Mouse (Mus musculus): ENCODE measurements at regions not wholly inside any gene's neighbourhood (a gene's known extent, or its start where the extent isn't known, plus 50 kb on each side); places are given as distances from the start of the nearest gene placed in this dataset.
"Not testable (repeated sequence)": the region's sequence is repeated elsewhere in the genome, so short reads cannot be mapped to it uniquely, and the experiment has no call there.

DNA sequence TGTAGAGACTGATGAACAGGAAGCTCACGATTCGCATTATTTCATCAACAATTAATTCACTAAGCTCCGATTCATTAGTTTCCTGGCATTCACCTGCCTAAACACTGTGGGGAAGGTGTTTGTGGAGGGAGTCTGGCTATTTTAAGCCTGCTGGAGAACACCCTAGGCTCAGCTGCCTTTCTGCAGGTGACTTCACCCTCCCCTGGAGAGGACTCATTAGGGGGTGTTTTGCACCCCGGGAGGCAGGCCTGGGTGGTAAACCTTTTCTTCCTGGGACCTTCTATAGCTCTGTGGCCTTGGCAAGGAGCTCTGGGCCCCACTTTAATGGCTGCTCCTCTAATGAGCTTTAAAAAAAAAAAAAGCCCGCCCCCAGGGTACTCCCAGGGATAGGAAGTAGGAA is 55.4 kb upstream of the Bnc1 start:
- in situ Hi-C loops (cut with MboI, MseI), result no loop called here

DNA sequence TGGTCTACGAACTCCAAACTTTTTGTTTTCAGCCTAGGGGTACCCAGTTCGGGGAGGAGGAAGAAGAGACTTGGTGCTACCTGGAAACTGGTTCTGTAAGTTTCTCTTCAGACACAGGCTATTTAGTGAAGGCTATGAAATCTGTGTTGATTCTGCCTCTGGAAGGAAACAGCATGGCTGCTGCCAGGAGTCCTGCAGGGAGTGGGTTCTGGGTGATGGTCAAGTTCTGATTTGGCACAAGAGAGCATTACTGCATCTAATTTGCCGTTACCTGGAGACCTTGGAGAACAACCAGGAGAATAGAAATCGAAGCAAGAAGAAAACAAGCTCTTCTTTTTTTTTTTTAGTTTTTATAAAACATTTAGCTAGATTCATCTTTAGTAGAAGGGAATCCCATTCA is 61.3 kb upstream of the Bnc1 start:
- in situ Hi-C loops (cut with MboI, MseI), result no loop called here

DNA sequence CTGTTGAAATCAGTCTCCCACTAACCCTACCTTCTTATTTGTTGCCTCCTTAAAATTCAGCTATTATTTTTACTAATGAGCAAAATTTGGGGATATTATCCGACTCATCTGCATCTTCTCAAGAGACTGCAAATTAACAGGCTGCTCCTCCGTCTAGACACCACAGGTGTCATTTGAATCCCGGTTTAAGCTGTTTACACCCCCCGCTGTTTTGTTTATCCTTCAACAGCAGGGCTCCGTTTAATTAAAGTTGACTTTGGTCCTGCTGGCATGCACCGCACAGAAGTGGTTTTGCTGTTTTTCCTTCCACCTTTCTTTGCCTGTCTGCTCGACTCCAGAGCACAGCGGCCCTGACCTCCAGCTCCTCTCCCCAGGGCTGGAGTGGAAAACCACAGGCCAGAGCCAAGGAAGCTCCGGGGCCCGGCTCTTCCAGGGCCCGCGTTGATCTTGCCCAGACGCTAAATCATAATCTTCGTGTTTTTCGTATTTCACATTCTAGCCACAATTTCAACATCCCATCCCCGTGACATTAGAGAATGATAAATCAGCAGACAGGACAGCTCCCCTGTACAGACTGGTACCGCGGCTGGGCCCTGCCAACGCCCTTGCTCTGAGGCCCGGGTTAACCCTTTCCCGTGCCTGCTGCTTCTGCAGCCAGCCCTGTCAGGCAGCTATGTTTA is 64.6 kb upstream of the Bnc1 start:
- in situ Hi-C loops (cut with MboI, MseI), result loop anchor here (5.0 kb wide), 1 partner anchor 64 kb away; the partner anchor contains the start of gene Bnc1

DNA sequence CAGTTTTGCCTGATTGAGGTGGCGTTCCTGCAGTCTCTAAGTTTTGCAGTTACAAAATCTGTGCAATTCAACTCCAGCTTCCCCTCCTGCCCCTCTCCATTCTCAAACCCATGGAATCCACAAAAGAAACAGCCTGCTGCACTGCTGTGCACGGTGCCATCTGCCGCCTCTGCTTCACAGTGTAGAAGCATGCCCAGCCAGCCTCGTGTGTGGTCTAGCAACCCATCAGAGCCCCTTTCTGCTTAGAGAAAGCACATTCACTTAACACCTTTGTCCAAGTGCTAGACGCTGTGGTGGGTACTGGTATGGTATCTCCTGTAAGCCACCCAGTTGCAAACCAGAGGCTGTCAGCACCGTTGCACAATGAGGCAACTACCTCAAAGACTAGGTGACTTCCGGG is 71.3 kb upstream of the Bnc1 start:
- in situ Hi-C loops (cut with MboI, MseI), result no loop called here

DNA sequence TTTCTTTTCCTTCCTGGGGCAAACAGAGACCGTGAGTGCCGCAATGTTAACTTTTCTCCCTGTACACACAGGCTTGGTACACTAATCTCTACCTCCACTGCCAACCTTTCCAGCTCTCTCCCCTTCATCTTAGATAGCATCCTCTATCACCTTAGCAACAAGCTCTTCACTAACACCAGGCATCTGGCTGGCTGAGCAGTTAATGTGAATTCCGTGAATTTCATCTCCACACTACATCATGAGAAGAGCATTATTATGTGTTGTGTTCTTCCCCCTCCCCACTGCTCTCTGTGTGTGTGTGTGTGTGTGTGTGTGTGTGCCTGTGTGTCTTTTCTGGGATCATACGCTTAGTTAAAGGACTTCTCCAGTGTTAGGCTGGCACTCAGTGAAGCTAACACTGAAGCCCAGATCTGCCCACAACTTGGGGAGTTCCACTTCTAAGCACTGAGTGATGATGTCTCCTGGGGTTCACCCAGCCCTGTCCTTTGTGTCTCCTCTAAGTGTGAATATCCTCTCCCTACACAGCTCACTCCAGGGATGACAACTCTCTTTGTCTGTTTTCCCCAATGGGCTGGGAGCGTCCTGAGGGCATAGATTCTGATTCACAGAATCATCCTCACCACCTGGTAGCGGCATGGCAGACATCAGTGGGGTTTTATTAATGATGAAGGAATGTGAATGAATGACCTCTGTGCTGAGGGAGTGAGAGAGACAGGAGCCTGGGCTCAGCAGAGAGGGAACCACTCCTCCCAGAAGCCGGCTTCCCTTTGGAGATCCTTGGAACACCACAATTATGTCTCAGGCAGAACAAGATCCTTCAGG is 77.7 kb upstream of the Bnc1 start:
- in situ Hi-C loops (cut with MboI, MseI), result no loop called here

DNA sequence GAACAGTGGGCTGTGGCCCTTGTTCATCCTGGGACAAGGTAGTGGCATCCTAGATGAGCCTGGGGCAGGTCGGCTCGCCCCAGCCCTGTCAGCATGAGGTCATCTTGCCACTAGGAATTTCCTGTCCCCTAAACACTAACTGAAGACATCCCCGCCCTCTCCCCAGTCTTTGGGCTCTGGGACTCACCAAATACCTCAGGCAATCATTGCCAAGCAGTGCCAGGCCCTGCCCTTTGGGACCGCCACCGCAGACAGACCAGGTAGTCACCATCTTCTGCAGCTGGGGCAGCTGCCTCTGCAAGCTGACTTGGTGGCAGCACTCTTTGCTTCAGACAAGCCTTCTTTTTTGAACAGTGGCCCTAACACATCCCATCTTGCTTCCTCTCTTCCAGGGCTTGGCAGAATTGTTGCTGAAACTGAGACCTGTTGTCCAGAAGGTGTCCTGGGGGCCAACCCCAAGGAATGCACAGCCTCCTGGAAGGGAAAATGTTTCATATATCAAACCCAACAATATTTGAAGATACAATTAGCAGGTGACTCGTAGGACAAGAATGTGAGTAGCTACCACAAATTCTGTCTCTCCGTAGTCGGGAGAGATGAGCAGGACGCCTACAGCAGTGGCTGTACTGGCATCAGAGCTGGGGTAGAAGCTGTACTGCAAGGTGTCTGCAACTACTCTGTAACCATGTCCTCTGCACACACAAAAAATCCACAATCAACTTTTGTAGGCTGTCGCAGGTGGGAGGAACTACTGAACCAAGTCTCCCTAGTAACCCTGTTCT is 79.0 kb upstream of the Bnc1 start:
- in situ Hi-C loops (cut with MboI, MseI), result no loop called here

DNA sequence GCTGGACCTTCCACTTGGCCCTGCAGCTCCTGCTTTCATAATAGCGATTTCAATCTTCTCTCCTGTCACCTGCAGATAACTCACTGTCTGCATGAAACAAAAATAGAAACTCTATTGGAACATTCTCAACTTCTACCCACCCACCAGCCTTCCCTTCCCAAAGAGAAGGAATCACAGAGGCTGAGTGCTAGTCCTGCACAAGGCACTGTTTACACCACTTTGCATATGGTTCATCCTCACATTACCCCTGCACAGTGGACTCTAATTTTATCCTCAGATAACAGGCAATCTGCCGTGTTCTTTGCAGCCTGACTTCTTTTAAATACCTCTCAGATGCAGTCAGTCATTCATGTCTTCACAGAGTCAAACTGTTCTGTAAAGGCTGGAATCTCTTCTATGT is 83.3 kb upstream of the Bnc1 start:
- in situ Hi-C loops (cut with MboI, MseI), result no loop called here

DNA sequence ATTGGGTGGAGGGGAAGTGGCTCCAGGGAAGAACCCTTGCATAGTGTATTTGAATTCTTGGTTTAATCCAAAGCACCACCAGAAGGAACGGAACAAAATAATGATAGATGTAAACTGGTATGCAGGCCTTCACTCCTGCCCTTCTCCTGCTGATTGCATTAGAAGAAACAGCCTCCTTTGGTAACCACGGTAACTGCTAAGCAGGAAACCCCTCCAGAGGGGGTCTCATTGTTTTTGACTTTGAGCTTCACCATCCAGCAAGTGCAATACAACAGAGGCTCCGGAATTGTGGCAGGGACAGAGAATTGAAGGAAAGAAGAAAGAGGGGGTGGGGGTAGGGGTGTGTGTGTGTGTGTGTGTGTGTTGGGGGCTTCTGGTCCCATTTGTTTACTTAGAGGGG is 89.8 kb upstream of the Bnc1 start:
- in situ Hi-C loops (cut with MboI, MseI), result no loop called here

DNA sequence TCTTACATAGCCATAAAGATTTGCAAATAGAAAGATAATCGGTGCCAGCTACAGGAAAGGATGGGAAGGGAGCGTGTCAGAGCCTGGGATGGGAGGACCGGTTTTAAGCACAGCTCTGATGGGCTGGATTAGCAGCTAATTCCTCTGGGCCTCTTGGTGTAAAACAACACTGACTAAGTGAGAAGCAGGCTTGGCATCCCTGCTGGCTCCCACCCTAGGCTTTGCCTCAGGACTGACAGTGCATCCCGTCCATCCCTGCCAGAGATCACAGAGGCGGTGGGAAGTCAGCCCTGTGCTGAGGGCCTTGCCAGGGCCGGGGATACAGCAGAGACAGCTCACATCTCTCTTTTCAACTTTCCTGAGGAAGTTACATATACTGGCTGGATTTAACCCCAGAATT is 90.8 kb upstream of the Sh3gl3 start:
- in situ Hi-C loops (cut with MboI, MseI), result no loop called here

DNA sequence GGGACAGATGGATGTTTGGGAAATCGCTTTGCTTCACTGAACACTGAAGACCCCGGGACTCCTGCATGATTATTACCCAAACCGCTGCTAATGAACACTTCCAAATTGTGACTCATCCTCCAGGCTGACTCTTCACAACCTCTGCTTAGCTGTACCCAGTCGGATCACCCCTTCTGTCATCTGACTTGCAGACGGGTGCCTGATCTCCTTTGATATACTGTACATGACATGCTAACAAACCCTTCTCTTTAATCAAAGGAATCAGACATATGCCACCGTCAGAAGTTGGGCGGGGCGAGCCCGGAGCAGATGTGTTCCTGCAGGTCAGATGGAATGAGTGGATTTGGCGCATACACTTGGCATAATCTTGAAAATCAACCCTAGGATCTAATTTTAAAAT is 89.2 kb upstream of the Sh3gl3 start:
- in situ Hi-C loops (cut with MboI, MseI), result no loop called here

DNA sequence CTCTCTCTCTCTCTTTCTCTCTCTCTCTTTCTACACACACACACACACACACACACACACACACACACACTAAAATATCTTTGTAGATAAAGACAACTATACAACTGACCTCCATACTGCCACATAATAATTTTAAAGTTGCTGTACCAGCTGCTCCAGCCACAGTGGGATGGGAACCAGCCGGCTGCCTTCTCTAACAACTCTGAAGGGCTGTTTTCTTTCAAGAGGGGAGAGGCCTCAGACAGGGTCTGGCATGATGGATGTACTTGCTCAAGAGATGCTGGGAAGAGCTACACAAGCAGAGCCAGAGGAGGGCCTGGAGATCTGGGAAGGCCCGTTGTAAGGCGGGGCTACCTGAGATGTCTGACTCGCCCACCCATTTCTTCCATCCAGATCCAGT is 88.4 kb upstream of the Sh3gl3 start:
- in situ Hi-C loops (cut with MboI, MseI), result no loop called here

DNA sequence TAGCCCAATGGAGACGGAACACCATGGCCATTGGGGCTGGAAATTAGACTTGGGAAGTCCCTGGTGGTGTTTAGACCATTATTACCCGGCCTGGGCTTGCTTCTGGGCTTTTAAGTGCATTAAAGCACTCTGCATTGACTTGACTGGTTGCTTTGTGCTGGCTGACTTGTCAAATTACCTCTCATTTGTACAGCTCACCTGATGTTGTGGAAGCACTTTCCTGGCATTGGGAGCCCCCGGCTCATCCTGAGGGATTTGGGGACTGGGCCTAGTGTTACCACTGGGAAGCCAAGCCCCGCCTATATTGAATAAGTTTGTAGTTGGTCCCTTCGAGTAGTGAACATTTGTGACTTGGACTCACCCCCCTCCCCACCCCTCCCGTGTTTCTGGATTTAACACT is 75.5 kb upstream of the Sh3gl3 start:
- in situ Hi-C loops (cut with MboI, MseI), result no loop called here

DNA sequence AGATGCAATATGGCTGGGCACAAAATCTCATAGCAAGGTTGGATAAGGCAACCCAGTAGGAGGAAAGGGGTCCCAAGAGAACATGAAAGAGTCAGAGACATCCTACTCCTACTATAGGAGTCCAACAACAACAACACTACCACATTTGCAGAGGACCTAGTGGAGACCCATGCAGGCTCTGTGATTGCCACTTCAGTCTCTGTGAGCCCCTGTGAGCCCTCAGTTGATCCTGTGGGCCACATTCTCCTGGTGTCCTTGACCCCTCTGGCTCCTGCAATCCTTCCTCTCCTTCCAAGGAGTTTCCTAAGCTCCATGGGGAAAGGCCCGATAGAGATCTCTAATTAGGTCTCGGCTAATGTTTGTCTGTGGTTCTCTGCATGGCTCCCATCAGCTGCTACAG is 72.3 kb upstream of the Sh3gl3 start:
- in situ Hi-C loops (cut with MboI, MseI), result no loop called here

DNA sequence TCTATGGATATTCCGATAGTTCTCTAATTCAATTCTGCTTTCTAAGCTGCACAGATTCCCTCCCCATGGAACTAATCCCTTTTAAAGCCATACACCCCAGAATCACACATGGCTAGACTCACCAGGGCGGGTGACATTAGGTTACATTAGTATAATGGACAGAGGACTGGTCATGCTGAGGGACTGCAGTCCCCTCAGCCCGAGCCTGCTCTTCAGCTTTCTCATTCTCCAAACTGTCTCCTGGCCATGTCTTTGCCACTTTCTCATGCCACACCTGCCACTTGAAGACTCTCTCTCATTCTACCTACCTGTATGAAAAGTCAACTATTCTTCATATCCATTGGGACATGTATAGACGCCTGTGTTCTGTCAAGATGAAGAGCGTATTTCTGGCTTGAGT is 68.0 kb upstream of the Sh3gl3 start:
- in situ Hi-C loops (cut with MboI, MseI), result no loop called here

DNA sequence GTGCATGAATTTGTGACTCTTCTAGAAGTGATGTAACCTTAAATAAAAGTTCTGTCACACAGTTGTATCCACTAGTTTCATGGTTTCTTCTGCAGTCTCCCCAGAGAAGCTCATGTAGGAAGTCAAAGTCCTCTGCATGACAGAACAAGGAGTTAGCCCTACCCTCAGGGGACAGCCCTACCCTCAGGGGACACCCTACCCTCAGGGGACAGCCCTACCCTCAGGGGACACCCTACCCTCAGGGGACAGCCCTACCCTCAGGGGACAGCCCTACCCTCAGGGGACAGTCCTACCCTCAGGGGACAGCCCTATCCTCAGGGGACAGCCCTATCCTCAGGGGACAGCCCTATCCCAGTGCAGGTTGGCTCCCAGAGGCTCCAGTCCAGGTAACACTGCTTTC is 64.5 kb upstream of the Sh3gl3 start:
- in situ Hi-C loops (cut with MboI, MseI), result not testable (repeated sequence)

DNA sequence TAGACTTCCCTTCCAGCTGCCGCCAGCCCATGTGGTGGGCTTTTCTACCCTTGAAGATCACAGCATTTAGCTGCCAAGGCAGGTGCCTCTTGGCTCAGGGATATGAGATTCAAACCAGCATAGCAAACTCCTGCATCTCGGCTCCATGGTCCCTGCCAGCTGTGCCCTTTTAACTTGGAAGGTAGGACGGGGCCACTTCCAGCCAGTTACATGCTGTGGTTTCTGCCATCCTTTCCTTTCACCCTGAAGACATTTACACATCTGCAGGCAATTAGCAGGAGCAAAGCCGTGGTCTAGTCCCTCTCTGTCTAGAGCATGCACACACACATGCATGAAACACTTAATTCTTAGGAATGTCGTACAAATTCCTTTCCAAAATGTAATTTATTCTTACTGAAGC is 64.1 kb upstream of the Sh3gl3 start:
- in situ Hi-C loops (cut with MboI, MseI), result no loop called here

DNA sequence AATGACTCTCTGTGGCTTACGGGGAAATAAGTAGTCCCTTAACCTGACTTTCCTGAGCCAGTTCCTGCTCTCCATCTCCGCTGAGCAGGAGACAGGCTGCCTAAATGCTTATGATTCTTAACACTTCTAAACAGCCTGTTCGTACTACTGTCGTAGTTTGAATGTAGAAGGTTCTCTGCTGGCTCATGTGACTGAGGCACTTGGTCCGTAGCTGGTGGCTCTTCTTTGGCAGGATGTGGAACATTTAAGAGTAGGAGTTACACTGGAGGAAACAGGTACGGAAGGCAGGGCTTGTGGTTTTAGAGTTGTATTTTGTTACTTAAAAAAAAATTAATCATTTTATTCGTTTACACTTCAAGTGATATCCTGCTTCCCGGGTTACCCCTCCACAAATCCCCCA is 63.7 kb upstream of the Sh3gl3 start:
- in situ Hi-C loops (cut with MboI, MseI), result loop anchor here (5.0 kb wide), 1 partner anchor 153 kb away; no protein-coding TSS in a partner anchor

DNA sequence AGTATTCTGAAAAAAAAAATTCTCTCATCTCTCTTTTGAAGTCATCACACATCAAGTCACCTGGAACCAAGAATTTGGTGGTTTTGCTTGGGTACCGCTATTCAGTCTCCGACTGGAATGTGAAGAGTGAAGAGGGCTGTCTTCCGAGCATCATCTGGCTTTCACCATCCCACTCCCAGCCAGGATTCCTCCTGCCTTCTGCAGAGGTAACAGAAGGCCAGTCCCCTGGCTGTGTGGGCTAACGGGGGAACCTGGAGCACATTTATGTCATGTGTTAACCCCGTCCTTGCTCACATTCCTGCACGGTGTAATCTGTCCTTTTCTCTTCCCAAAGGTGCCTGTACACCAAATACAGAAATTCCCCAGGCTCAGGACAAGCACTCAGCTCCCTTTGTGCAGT is 61.6 kb upstream of the Sh3gl3 start:
- in situ Hi-C loops (cut with MboI, MseI), result loop anchor here (5.0 kb wide), 1 partner anchor 155 kb away; no protein-coding TSS in a partner anchor

DNA sequence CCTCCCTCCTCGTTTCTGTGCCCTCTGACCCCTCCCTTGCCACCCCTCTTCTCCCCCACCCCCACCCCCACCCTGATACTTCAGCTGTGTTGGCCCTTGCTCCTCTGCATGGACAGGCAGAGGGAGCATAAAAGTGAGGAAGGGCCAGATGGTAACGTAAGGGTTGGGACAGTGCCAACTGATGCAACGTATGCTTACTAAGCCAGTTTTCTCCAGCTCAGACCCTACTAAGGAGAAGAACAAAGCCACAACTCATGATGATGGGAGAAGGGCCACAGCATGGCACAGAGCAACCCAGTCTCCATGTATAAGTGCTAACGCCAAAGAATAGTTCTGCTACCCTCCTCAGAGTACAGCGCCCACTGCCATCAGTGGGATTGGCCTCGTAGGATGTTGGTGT is 58.0 kb upstream of the Sh3gl3 start:
- in situ Hi-C loops (cut with MboI, MseI), result no loop called here

DNA sequence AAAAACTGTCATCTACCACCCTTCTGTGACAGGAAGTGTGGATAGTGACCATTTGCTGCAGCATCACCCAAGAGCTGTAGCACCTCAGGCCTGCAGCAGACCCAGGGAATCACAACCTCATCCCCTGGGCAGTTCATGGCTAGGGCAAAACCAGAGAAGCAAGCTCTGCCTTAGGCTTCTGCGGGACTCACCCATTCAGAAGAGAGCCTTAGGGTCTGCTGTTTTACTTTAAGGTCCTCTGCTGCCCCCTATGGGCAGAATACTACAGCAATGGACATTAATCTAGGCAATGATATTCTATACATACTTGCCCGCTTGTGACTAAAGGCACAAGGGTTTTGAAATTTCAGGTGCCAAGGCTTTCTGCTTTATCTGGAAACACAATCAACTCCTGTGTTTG is 54.4 kb upstream of the Sh3gl3 start:
- in situ Hi-C loops (cut with MboI, MseI), result no loop called here

DNA sequence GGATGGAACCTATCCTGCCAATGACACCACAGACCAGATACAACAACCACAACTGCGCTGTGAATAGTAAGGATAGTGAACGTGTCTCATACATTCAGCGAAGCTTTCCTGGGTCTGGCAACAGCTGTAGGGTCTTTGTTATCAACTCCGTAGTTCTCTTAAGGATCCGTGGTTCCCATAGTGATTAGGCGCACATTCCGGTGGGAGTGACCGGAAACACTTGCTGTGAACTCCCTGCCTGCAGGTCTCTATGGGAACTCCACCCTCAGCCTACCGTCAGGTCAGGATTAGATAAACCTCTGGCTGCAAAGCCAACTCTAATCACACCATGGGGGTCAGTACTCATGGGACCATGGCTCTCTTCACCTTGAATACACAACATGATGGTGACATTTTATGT is 53.8 kb upstream of the Sh3gl3 start:
- in situ Hi-C loops (cut with MboI, MseI), result no loop called here

DNA sequence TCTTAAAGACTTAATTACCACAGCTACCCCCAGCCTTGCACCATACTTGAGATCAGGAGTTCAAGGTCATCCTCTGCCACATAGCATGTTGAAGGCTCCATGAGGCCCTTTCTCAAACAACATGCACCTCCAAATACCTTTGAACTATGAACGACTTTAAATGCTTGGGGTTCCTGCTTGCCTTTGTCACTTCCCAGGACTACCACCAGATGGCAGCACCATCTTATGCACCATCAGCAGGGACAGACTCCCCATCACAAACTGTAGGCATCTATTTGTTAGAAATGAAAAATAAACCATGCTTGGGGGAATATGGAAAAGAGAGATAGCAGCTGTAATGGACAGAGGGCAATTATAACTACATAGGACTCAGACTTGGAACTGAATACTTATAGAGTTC is 51.9 kb upstream of the Sh3gl3 start:
- in situ Hi-C loops (cut with MboI, MseI), result no loop called here

All from T-helper 2 cell (primary cell).